In genomic region chr16:90699390-90699789, GRCm38 (mm10) we compare ENCODE assay signal across 34 mouse cellular contexts. TPM values are rescaled to one million over a fixed set of nuclear protein-coding genes. Genes with fewer than 3 reads are reported as not detected.
"Had no signal": no experiment of that assay in that cellular context is flagged by ENCODE, and none has a peak within 500 bp of the region (broad histone marks: within the 10 kb centered on the region; RNA-seq: fewer than 3 reads in every experiment).

No protein-coding gene starts in this region.

- H3K4me2 ChIP-seq: limb, embryonic 12.5 days; limb, embryonic 13.5 days; limb, embryonic 15.5 days; liver, embryonic 11.5 days; liver, embryonic 12.5 days; liver, embryonic 13.5 days; liver, embryonic 15.5 days; lung, embryonic 14.5 days; lung, embryonic 15.5 days; midbrain, embryonic 11.5 days; midbrain, embryonic 12.5 days; midbrain, embryonic 13.5 days; midbrain, embryonic 15.5 days; neural tube, embryonic 12.5 days had no signal

- H3K27ac ChIP-seq: limb, embryonic 10.5 days; limb, embryonic 12.5 days; limb, embryonic 13.5 days; limb, embryonic 15.5 days; liver, embryonic 12.5 days; liver, embryonic 13.5 days; liver, embryonic 14.5 days; liver, embryonic 15.5 days; lung, embryonic 15.5 days; macrophage; midbrain, embryonic 10.5 days; midbrain, embryonic 12.5 days; midbrain, embryonic 13.5 days; midbrain, embryonic 15.5 days; neural tube, embryonic 12.5 days had no signal

- H3K4me1 ChIP-seq: limb, embryonic 13.5 days; limb, embryonic 15.5 days; liver, embryonic 15.5 days; megakaryocyte, embryonic 14.5 days; neural tube, embryonic 12.5 days had no signal

- H3K9me3 ChIP-seq: limb, embryonic 10.5 days; limb, embryonic 12.5 days; limb, embryonic 13.5 days; limb, embryonic 15.5 days; liver, embryonic 15.5 days; lung, embryonic 15.5 days; midbrain, embryonic 10.5 days; midbrain, embryonic 12.5 days; midbrain, embryonic 13.5 days; midbrain, embryonic 15.5 days; neural tube, embryonic 12.5 days had no signal

- H3K4me3 ChIP-seq: limb, embryonic 10.5 days; limb, embryonic 12.5 days; limb, embryonic 13.5 days; limb, embryonic 15.5 days; liver, embryonic 12.5 days; liver, embryonic 13.5 days; liver, embryonic 15.5 days; lung, embryonic 15.5 days; megakaryocyte, embryonic 14.5 days; midbrain, embryonic 10.5 days; midbrain, embryonic 12.5 days; midbrain, embryonic 13.5 days; midbrain, embryonic 15.5 days; myocyte; neural tube, embryonic 12.5 days had no signal

- H3K9ac ChIP-seq: limb, embryonic 12.5 days; limb, embryonic 13.5 days; limb, embryonic 15.5 days; liver, embryonic 12.5 days; liver, embryonic 13.5 days; liver, embryonic 14.5 days; liver, embryonic 15.5 days; liver, postnatal 0 days; lung, embryonic 14.5 days; lung, embryonic 15.5 days; midbrain, embryonic 12.5 days; midbrain, embryonic 13.5 days; midbrain, embryonic 15.5 days; neural tube, embryonic 12.5 days had no signal

- DNase-seq: left cerebral cortex, postnatal 4 days; liver; liver, embryonic 13.5 days; liver, postnatal 0 days; lung, adult 18-20 months; lung, adult 2 months; lung, embryonic 14.5 days; lung, postnatal 10 days; lung, postnatal 14 days; lung, postnatal 36 days; lung, postnatal 4 days; midbrain, embryonic 14.5 days had no signal

- H3K27me3 ChIP-seq: limb, embryonic 12.5 days; limb, embryonic 13.5 days; limb, embryonic 15.5 days; liver, embryonic 12.5 days; liver, embryonic 13.5 days; liver, embryonic 15.5 days; lung, embryonic 15.5 days; midbrain, embryonic 12.5 days; midbrain, embryonic 13.5 days; midbrain, embryonic 15.5 days; neural tube, embryonic 12.5 days had no signal

- H3K36me3 ChIP-seq: limb, embryonic 10.5 days; limb, embryonic 12.5 days; limb, embryonic 13.5 days; limb, embryonic 15.5 days; liver, embryonic 12.5 days; liver, embryonic 13.5 days; liver, embryonic 15.5 days; lung, embryonic 15.5 days; midbrain, embryonic 10.5 days; midbrain, embryonic 12.5 days; midbrain, embryonic 13.5 days; midbrain, embryonic 15.5 days; neural tube, embryonic 12.5 days had no signal

RNA-seq across cellular contexts. Expression of gene Mrap, which starts 38.6 kb away (rescaled TPM):
- total RNA-seq: left cerebral cortex, postnatal 36 days; left cerebral cortex, postnatal 4 days; megakaryocyte, adult 5-6 weeks; megakaryocyte-erythroid progenitor cell, adult 5-6 weeks; monocyte, adult 5-6 weeks had no signal
- polyA plus RNA-seq: limb, embryonic 12.5 days; limb, embryonic 13.5 days; midbrain, embryonic 12.5 days; midbrain, embryonic 13.5 days; midbrain, embryonic 14.5 days; myocyte; neural tube, embryonic 12.5 days had no signal
